Mouse (Mus musculus) heart, adult 2 months (tissue): Measurements from ENCODE around the gene Mybpc3. TPM values are rescaled to one million over a fixed set of nuclear protein-coding genes. Genes with fewer than 3 reads are reported as not detected.

Experiments
- DNase-seq, 2 experiments: peaks; one replicate each; pipeline ENCODE4 v3.0.0; 2021
- H3K27ac ChIP-seq: fragments of 200-600 bp; 2 replicates; pipeline ENCODE4 v1.8.1; 2022
- H3K27me3 ChIP-seq: fragments of 200-500 bp; 2 replicates; pipeline ENCODE4 v1.6.1; 2012; ENCODE audit warnings: mild to moderate bottlenecking, low read length, inconsistent platforms, mixed read lengths; ENCODE audit not compliant: control insufficient read depth, insufficient read depth
- H3K36me3 ChIP-seq: fragments of 200-500 bp; 2 replicates; pipeline ENCODE4 v1.6.1; 2012; ENCODE audit warnings: low read length, inconsistent platforms; ENCODE audit not compliant: control insufficient read depth, insufficient read depth
- H3K4me1 ChIP-seq: fragments of 200-500 bp; 2 replicates; pipeline ENCODE4 v1.6.1; 2011; ENCODE audit warnings: low read length; ENCODE audit not compliant: control insufficient read depth, insufficient read depth
- H3K4me3 ChIP-seq: fragments of 200-600 bp; 2 replicates; pipeline ENCODE4 v1.8.1; 2022
- H3K79me2 ChIP-seq: fragments of 200-500 bp; replicated peaks from 2 replicates; pipeline ENCODE4 v1.6.1; 2012; ENCODE audit warnings: mild to moderate bottlenecking, inconsistent platforms, low read length, moderate library complexity, mixed read lengths; ENCODE audit not compliant: control insufficient read depth, insufficient read depth
- H3K9ac ChIP-seq: fragments of 200-500 bp; 2 replicates; pipeline ENCODE4 v1.6.1; 2012; ENCODE audit warnings: low read depth, mild to moderate bottlenecking, control low read depth, inconsistent platforms, low read length, mixed read lengths
- CTCF ChIP-seq: fragments of 200-600 bp; IDR thresholded peaks from 2 replicates; pipeline ENCODE4 v1.8.1; 2022; ENCODE audit warnings: antibody characterized with exemption, mild to moderate bottlenecking, moderate library complexity
- EP300 ChIP-seq: fragments of 200-500 bp; IDR thresholded peaks from 2 replicates; pipeline ENCODE4 v1.6.1; 2011; ENCODE audit warnings: low read depth, low read length, control low read depth; ENCODE audit not compliant: insufficient read depth
- POLR2A ChIP-seq: fragments of 200-500 bp; IDR thresholded peaks from 2 replicates; pipeline ENCODE4 v1.6.1; 2011; ENCODE audit warnings: mild to moderate bottlenecking, low read depth, low read length, control low read depth; ENCODE audit not compliant: insufficient read depth
- WGBS: fragments of 180-500 bp; shearing (Covaris S2); methylation state at CpG from one replicate; pipeline ENCODE4 v1.1.7; 2018; 5-methylcytosine and 5-hydroxymethylcytosine counted together
- intact Hi-C: fragments of 180-260 bp; cut with DNase I; formaldehyde crosslinking; loops from one replicate; pipeline ENCODE4 v1.15.1; 2025
- polyA plus RNA-seq: library from polyadenylated mRNA; depleted of rRNA; stranded (reverse); fragments of >200 nt; gene quantifications from 2 replicates; pipeline ENCODE4 v1.2.3, GENCODE M21; 2012
- total RNA-seq, 2 experiments: library from RNA; stranded (reverse); gene quantifications; 2 replicates each; pipeline ENCODE4 v1.2.3; 2021

Mybpc3 gene
- total and polyA plus RNA-seq, 3 experiments, result 1,229 to 1,417 (median 1,378) TPM

GRCm38 (mm10) chr2:91157002-91157752 lies 39.2 kb downstream of the Mybpc3 start:
- intact Hi-C loops, result no loop called here
- DNase-seq, result no peak
- Histone ChIP-seq H3K27me3 (no peaks in the 10 kb centered on the region), H3K4me1 (peaks cover 3% of the 10 kb centered on the region), H3K79me2 (no peaks in the 10 kb centered on the region), H3K4me3 (no peak overlapping the region), H3K27ac (no peak overlapping the region), H3K9ac (no peak overlapping the region), H3K36me3 (peaks cover 7% of the 10 kb centered on the region)
- TF ChIP-seq EP300 (no peak), CTCF (no peak), POLR2A (no peak)
- 66% methylated on average over 6 of the region's 6 CpGs for WGBS

GRCm38 (mm10) chr2:91160591-91160990 lies 42.6 kb downstream of the Mybpc3 start:
- Histone ChIP-seq H3K79me2 (no peaks in the 10 kb centered on the region), H3K27ac (no peak overlapping the region)
- no peak for TF ChIP-seq POLR2A
- no peak for TF ChIP-seq CTCF
- no peak for TF ChIP-seq EP300

GRCm38 (mm10) chr2:91162952-91163351 lies 45.0 kb downstream of the Mybpc3 start:
- H3K27me3 ChIP-seq, result no peaks in the 10 kb centered on the region
- WGBS, result 88% methylated on average over 4 of the region's 4 CpGs
- TF ChIP-seq CTCF, result no peak
- TF ChIP-seq EP300, result no peak
- no peak for TF ChIP-seq POLR2A
- H3K27ac ChIP-seq, result no peak overlapping the region
- no peak overlapping the region for H3K4me3 ChIP-seq
- H3K79me2 ChIP-seq, result no peaks in the 10 kb centered on the region
- H3K36me3 ChIP-seq, result peaks cover 7% of the 10 kb centered on the region
- peaks cover 3% of the 10 kb centered on the region for H3K4me1 ChIP-seq
- intact Hi-C loops, result no loop called here
- DNase-seq, result no peak
- no peak overlapping the region for H3K9ac ChIP-seq

More at GRCm38 (mm10) chr2:91160591-91160990, 42.6 kb downstream of the Mybpc3 start:
- intact Hi-C loops, result no loop called here
- Histone ChIP-seq H3K4me1 (peaks cover 3% of the 10 kb centered on the region), H3K36me3 (peaks cover 7% of the 10 kb centered on the region), H3K9ac (no peak overlapping the region), H3K27me3 (no peaks in the 10 kb centered on the region), H3K4me3 (no peak overlapping the region)
- no peak for DNase-seq
- WGBS, result 26% methylated on average over 6 of the region's 6 CpGs

- intact Hi-C loops, result no loop called here
- Histone ChIP-seq H3K4me1 (peaks cover 3% of the 10 kb centered on the region), H3K27me3 (no peaks in the 10 kb centered on the region), H3K27ac (no peak overlapping the region), H3K4me3 (no peak overlapping the region), H3K79me2 (no peaks in the 10 kb centered on the region), H3K9ac (no peak overlapping the region), H3K36me3 (peaks cover 7% of the 10 kb centered on the region)
- 88% methylated on average over 5 of the region's 5 CpGs for WGBS
- no peak for DNase-seq
- TF ChIP-seq POLR2A (no peak), CTCF (no peak), EP300 (no peak)
Observed at GRCm38 (mm10) chr2:91163532-91163931, 45.6 kb downstream of the Mybpc3 start.

GRCm38 (mm10) chr2:91164991-91165390 lies 47.0 kb downstream of the Mybpc3 start:
- 67% methylated on average over 6 of the region's 6 CpGs for WGBS
- H3K27me3 ChIP-seq, result no peaks in the 10 kb centered on the region
- H3K36me3 ChIP-seq, result peaks cover 7% of the 10 kb centered on the region
- no peak for TF ChIP-seq POLR2A
- TF ChIP-seq EP300, result no peak
- no peak for TF ChIP-seq CTCF
- no peak for DNase-seq
- H3K27ac ChIP-seq, result no peak overlapping the region
- intact Hi-C loops, result no loop called here
- H3K79me2 ChIP-seq, result no peaks in the 10 kb centered on the region
- H3K4me3 ChIP-seq, result no peak overlapping the region
- no peak overlapping the region for H3K9ac ChIP-seq
- peaks cover 3% of the 10 kb centered on the region for H3K4me1 ChIP-seq

- Histone ChIP-seq H3K79me2 (no peaks in the 10 kb centered on the region), H3K9ac (no peak overlapping the region), H3K4me1 (no peaks in the 10 kb centered on the region), H3K4me3 (no peak overlapping the region), H3K27ac (no peak overlapping the region), H3K27me3 (no peaks in the 10 kb centered on the region), H3K36me3 (no peaks in the 10 kb centered on the region)
- intact Hi-C loops, result no loop called here
- 75% methylated on average over 4 of the region's 4 CpGs for WGBS
- no peak for DNase-seq
- TF ChIP-seq POLR2A (no peak), CTCF (no peak), EP300 (no peak)
Observed at GRCm38 (mm10) chr2:91167629-91168028, 49.7 kb downstream of the Mybpc3 start.
